Mouse (Mus musculus) limb, embryonic 12.5 days (tissue): ENCODE data around the gene Gm42906. TPM values are rescaled to one million over a fixed set of nuclear protein-coding genes. Genes with fewer than 3 reads are reported as not detected.

ENCODE experiments used
- ATAC-seq: fragments of 200-750 bp; cut with Nextera tagmentation; 2 replicates; pipeline ENCODE4 v1.8.0; 2017; ENCODE audit warnings: low read depth, moderate TSS enrichment; ENCODE audit not compliant: insufficient number of reproducible peaks, insufficient read depth, low FRiP score, low TSS enrichment
- H3K27ac ChIP-seq: fragments of 300-500 bp; sonication (generic); 2 replicates; pipeline ENCODE4 v1.5.1; 2016; ENCODE audit warnings: mild to moderate bottlenecking, moderate library complexity
- H3K27me3 ChIP-seq: fragments of 300-500 bp; sonication (generic); 2 replicates; pipeline ENCODE4 v1.6.1; 2016; ENCODE audit warnings: mild to moderate bottlenecking, moderate library complexity
- H3K36me3 ChIP-seq: fragments of 300-500 bp; sonication (generic); 2 replicates; pipeline ENCODE4 v1.6.1; 2016; ENCODE audit warnings: mild to moderate bottlenecking, moderate library complexity
- H3K4me1 ChIP-seq: fragments of 300-500 bp; sonication (generic); replicated peaks from 2 replicates; pipeline ENCODE4 v1.6.1; 2016
- H3K4me2 ChIP-seq: fragments of 300-500 bp; sonication (generic); 2 replicates; pipeline ENCODE4 v1.6.1; 2016; ENCODE audit warnings: mild to moderate bottlenecking, moderate library complexity
- H3K4me3 ChIP-seq: fragments of 300-500 bp; sonication (generic); replicated peaks from 2 replicates; pipeline ENCODE4 v1.5.1; 2016; ENCODE audit warnings: mild to moderate bottlenecking
- H3K9ac ChIP-seq: fragments of 300-500 bp; sonication (generic); replicated peaks from 2 replicates; pipeline ENCODE4 v1.6.1; 2016; ENCODE audit warnings: mild to moderate bottlenecking, moderate library complexity
- H3K9me3 ChIP-seq: fragments of 300-500 bp; sonication (generic); 2 replicates; pipeline ENCODE4 v1.6.1; 2016; ENCODE audit warnings: mild to moderate bottlenecking, moderate library complexity
- WGBS: fragments of 180-500 bp; shearing (Covaris S2); methylation state at CpG from one replicate; pipeline ENCODE4 v1.1.7; 2016; 5-methylcytosine and 5-hydroxymethylcytosine counted together
- polyA plus RNA-seq: library from polyadenylated mRNA; unstranded; fragments of >200 nt; fragmentation: Nextera tagmentation; extraction: Ambion mirVana; gene quantifications from 2 replicates; pipeline ENCODE4 v1.2.1, GENCODE M21; 2016

Gm42906 gene
- polyA plus RNA-seq, 1 experiment from 2014 or later, result not detected

GRCm38 (mm10) chr5:151126608-151127005, 301.4 kb downstream of the Gm42906 start:
- 40% methylated on average over 10 of the region's 10 CpGs for WGBS
- Histone ChIP-seq H3K9ac (no peak overlapping the region), H3K9me3 (no peaks in the 10 kb centered on the region), H3K4me1 (peaks cover 25% of the 10 kb centered on the region), H3K27me3 (no peaks in the 10 kb centered on the region), H3K4me2 (peak overlapping the region; percentile 27), H3K4me3 (no peak overlapping the region), H3K36me3 (no peaks in the 10 kb centered on the region), H3K27ac (peak overlapping the region; percentile 46; the same call in 1 of the 2 replicates)
- no peak; the same call in 1 of the 2 replicates for ATAC-seq

GRCm38 (mm10) chr5:151125985-151126607, 301.9 kb downstream of the Gm42906 start:
- Histone ChIP-seq H3K4me1 (peaks cover 25% of the 10 kb centered on the region), H3K9me3 (no peaks in the 10 kb centered on the region), H3K27ac (peak overlapping the region; percentile 46), H3K4me2 (peak overlapping the region; percentile 27), H3K27me3 (no peaks in the 10 kb centered on the region), H3K9ac (no peak overlapping the region), H3K36me3 (no peaks in the 10 kb centered on the region), H3K4me3 (0 out of 2 replicates have a peak overlapping the region, but pooled peaks have one; percentile 1)
- peak; percentile 66; the same call in 1 of the 2 replicates for ATAC-seq
- 27% methylated on average over 6 of the region's 6 CpGs for WGBS

- no peak for ATAC-seq
Observed at GRCm38 (mm10) chr5:151117846-151118245, 310.1 kb downstream of the Gm42906 start.

DNA sequence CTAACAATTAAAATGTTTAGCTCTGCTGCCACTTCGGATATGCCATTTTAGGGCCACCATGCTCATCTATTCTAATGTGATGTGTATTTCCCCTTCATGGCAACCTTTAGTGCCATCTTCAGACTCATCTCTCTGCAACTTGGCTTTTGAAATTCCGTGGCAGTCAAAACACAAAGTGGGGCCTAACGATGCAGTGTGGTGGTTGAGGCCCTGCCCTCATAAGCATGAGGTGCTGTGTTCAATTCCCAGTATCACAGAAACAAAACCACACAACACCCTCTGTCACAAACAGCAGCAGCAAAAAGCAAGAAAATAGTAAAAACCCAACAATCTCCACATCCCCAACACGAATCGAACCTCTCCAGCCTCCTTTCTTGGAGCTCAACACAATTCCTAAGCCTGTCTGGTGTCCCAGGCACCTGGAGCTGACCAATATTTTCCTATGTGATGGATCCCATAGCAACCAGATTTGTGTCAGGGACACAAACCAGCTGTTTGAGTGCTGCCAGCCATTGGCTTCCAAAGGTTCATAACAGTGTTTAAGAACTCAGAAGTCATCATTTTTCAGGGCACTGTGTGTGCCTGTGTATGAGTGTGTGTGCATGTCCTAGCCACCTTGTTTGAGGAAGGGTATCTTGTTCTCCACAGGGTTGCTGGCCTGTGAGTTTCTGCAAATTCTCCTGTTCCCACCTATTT, 311.6 kb downstream of the Gm42906 start:
- no peak overlapping the region for H3K9ac ChIP-seq
- no peak overlapping the region for H3K4me3 ChIP-seq
- no peak overlapping the region for H3K27ac ChIP-seq
- WGBS, result 91% methylated on average over 5 of the region's 5 CpGs
- ATAC-seq, result no peak
- no peaks in the 10 kb centered on the region for H3K36me3 ChIP-seq
- peaks cover 11% of the 10 kb centered on the region; the same call in 1 of the 2 replicates for H3K4me1 ChIP-seq
- no peaks in the 10 kb centered on the region for H3K9me3 ChIP-seq
- no peaks in the 10 kb centered on the region for H3K27me3 ChIP-seq
- H3K4me2 ChIP-seq, result no peak overlapping the region

More at GRCm38 (mm10) chr5:151117846-151118245, 310.1 kb downstream of the Gm42906 start:
- Histone ChIP-seq H3K4me2 (no peak overlapping the region), H3K9me3 (no peaks in the 10 kb centered on the region), H3K9ac (no peak overlapping the region), H3K27ac (no peak overlapping the region), H3K27me3 (no peaks in the 10 kb centered on the region), H3K36me3 (no peaks in the 10 kb centered on the region), H3K4me3 (no peak overlapping the region), H3K4me1 (peaks cover 9% of the 10 kb centered on the region; the same call in 1 of the 2 replicates)
- WGBS, result 87% methylated on average over 2 of the region's 2 CpGs

GRCm38 (mm10) chr5:151112743-151113142, 315.2 kb downstream of the Gm42906 start:
- Histone ChIP-seq H3K4me1 (peaks cover 41% of the 10 kb centered on the region), H3K36me3 (no peaks in the 10 kb centered on the region), H3K4me2 (no peak overlapping the region), H3K27me3 (0 out of 2 replicates have a peak, but pooled peaks cover 6% of the 10 kb centered on the region), H3K9me3 (no peaks in the 10 kb centered on the region), H3K27ac (no peak overlapping the region), H3K4me3 (no peak overlapping the region), H3K9ac (no peak overlapping the region)
- WGBS, result 89% methylated on average over 9 of the region's 9 CpGs
- no peak for ATAC-seq

- WGBS, result 85% methylated on average over 7 of the region's 7 CpGs
- Histone ChIP-seq H3K9me3 (no peaks in the 10 kb centered on the region), H3K27ac (no peak overlapping the region), H3K27me3 (0 out of 2 replicates have a peak, but pooled peaks cover 6% of the 10 kb centered on the region), H3K4me2 (no peak overlapping the region), H3K9ac (no peak overlapping the region), H3K4me1 (peaks cover 42% of the 10 kb centered on the region), H3K36me3 (no peaks in the 10 kb centered on the region), H3K4me3 (no peak overlapping the region)
- no peak for ATAC-seq
Observed at GRCm38 (mm10) chr5:151111080-151111871, 316.7 kb downstream of the Gm42906 start.

DNA sequence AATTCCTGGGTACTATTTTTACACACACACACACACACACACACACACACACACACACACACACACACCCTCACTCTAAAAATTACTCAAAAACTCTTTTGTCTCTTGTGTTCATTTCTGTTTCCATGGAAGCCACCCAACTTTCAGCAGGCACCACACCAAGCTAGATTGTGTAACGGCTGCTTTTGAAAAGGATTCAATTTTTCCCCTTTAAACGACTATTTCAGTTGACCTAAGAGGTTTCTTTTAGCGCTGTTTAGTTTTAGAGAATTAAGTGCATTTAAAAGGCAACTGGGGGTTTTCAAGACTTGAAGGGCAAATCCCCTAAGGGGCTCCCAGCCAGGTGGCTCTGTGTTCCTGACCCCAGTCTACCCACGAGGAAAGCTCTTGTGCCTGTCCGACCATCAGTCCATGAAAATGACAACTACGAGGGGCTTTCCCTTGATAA, 317.5 kb downstream of the Gm42906 start:
- Histone ChIP-seq H3K27me3 (0 out of 2 replicates have a peak, but pooled peaks cover 6% of the 10 kb centered on the region), H3K4me1 (peaks cover 42% of the 10 kb centered on the region), H3K4me3 (no peak overlapping the region), H3K9ac (no peak overlapping the region), H3K9me3 (no peaks in the 10 kb centered on the region), H3K27ac (peak overlapping the region; percentile 54; the same call in 1 of the 2 replicates), H3K36me3 (no peaks in the 10 kb centered on the region), H3K4me2 (no peak overlapping the region)
- ATAC-seq, result no peak
- 31% methylated on average over 6 of the region's 6 CpGs for WGBS

DNA sequence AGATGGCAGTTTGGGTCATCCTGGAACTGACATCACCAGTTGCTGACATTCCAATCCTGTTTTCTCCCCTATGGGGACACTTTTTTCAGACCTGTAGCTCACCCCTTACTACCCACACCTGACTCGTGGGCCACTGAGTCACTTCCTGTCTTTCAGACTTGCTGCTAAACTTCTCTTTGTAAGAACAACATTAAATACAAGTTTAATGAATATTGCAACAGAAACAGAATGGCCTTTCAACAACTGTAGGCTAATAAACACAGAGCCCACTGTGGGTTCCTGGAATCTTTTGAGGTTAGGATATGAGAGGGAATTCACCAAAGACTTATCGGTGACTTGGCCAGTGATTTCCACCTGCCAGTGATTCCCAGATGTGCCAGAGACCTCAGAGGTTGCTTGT, 318.1 kb downstream of the Gm42906 start:
- Histone ChIP-seq H3K36me3 (no peaks in the 10 kb centered on the region), H3K4me1 (peaks cover 43% of the 10 kb centered on the region), H3K27ac (peak overlapping the region; percentile 54; the same call in 1 of the 2 replicates), H3K4me2 (no peak overlapping the region), H3K4me3 (no peak overlapping the region), H3K9me3 (no peaks in the 10 kb centered on the region), H3K27me3 (0 out of 2 replicates have a peak, but pooled peaks cover 6% of the 10 kb centered on the region), H3K9ac (no peak overlapping the region)
- WGBS, result 54% methylated on average over 2 of the region's 2 CpGs
- no peak for ATAC-seq

DNA sequence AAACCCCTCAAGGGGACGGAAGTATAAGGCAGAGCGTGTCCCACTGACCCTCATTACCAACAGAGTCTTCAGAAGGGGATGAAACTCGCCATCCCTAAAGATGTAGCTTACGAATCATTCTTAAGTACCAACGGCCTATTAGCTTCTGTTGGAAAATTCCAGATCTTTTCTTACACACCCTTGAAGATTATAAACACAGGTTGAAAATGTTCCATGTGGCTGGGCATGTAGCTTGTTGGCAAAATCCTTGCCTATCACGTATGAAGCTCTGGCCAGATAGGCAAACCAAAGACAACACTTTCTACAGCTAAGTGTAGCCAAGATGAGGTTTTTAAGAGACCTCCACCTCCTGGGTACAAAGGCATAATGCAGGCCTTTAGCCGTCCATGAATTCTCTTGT, 319.0 kb downstream of the Gm42906 start:
- H3K4me3 ChIP-seq, result no peak overlapping the region
- WGBS, result 90% methylated on average over 7 of the region's 7 CpGs
- H3K27ac ChIP-seq, result no peak overlapping the region; the same call in 1 of the 2 replicates
- peaks cover 42% of the 10 kb centered on the region for H3K4me1 ChIP-seq
- H3K36me3 ChIP-seq, result no peaks in the 10 kb centered on the region
- H3K27me3 ChIP-seq, result 0 out of 2 replicates have a peak, but pooled peaks cover 6% of the 10 kb centered on the region
- ATAC-seq, result no peak
- no peak overlapping the region for H3K9ac ChIP-seq
- no peak overlapping the region for H3K4me2 ChIP-seq
- H3K9me3 ChIP-seq, result no peaks in the 10 kb centered on the region

GRCm38 (mm10) chr5:151108291-151108897, 319.6 kb downstream of the Gm42906 start:
- no peak for ATAC-seq
- H3K27ac ChIP-seq, result peak overlapping the region; percentile 35; the same call in 1 of the 2 replicates
- H3K4me1 ChIP-seq, result peaks cover 42% of the 10 kb centered on the region
- no peak overlapping the region for H3K4me3 ChIP-seq
- no peaks in the 10 kb centered on the region for H3K9me3 ChIP-seq
- H3K27me3 ChIP-seq, result 0 out of 2 replicates have a peak, but pooled peaks cover 6% of the 10 kb centered on the region
- H3K4me2 ChIP-seq, result no peak overlapping the region
- H3K9ac ChIP-seq, result no peak overlapping the region
- no peaks in the 10 kb centered on the region for H3K36me3 ChIP-seq
- WGBS, result 61% methylated on average over 19 of the region's 19 CpGs
